Mouse (Mus musculus) heart, embryonic 10.5 days (tissue): ENCODE data around the gene Olfr194. TPM values are rescaled to one million over a fixed set of nuclear protein-coding genes. Genes with fewer than 3 reads are reported as not detected.
"Not testable (repeated sequence)": the region's sequence is repeated elsewhere in the genome, so short reads cannot be mapped to it uniquely, and the experiment has no call there.

Experiments used
- DNase-seq: peaks from one replicate; pipeline ENCODE4 v3.0.0-alpha.2; 2017; ENCODE audit warnings: low spot score
- H3K27ac ChIP-seq: fragments of 300-500 bp; sonication (generic); 2 replicates; pipeline ENCODE4 v1.5.1; 2016; ENCODE audit warnings: mild to moderate bottlenecking
- H3K27me3 ChIP-seq: fragments of 300-500 bp; sonication (generic); 2 replicates; pipeline ENCODE4 v1.6.1; 2016; ENCODE audit warnings: mild to moderate bottlenecking; ENCODE audit not compliant: poor library complexity, insufficient read depth, severe bottlenecking
- H3K36me3 ChIP-seq: fragments of 300-500 bp; sonication (generic); 2 replicates; pipeline ENCODE4 v1.6.1; 2016; ENCODE audit warnings: mild to moderate bottlenecking, moderate library complexity
- H3K4me1 ChIP-seq: fragments of 300-500 bp; sonication (generic); 2 replicates; pipeline ENCODE4 v1.6.1; 2016; ENCODE audit warnings: mild to moderate bottlenecking
- H3K4me3 ChIP-seq: fragments of 300-500 bp; sonication (generic); 2 replicates; pipeline ENCODE4 v1.5.1; 2016; ENCODE audit warnings: mild to moderate bottlenecking, moderate library complexity
- H3K9me3 ChIP-seq: fragments of 300-500 bp; sonication (generic); 2 replicates; pipeline ENCODE4 v1.6.1; 2016; ENCODE audit warnings: mild to moderate bottlenecking, moderate library complexity
- WGBS: fragments of 180-500 bp; shearing (Covaris S2); methylation state at CpG from one replicate; pipeline ENCODE4 v1.1.7; 2016; 5-methylcytosine and 5-hydroxymethylcytosine counted together
- polyA plus RNA-seq: library from polyadenylated mRNA; unstranded; fragments of >200 nt; fragmentation: Nextera tagmentation; extraction: Ambion mirVana; gene quantifications from 2 replicates; pipeline ENCODE4 v1.2.1, GENCODE M21; 2016

Gene Olfr194
- polyA plus RNA-seq, result not detected in 2 replicates

DNA sequence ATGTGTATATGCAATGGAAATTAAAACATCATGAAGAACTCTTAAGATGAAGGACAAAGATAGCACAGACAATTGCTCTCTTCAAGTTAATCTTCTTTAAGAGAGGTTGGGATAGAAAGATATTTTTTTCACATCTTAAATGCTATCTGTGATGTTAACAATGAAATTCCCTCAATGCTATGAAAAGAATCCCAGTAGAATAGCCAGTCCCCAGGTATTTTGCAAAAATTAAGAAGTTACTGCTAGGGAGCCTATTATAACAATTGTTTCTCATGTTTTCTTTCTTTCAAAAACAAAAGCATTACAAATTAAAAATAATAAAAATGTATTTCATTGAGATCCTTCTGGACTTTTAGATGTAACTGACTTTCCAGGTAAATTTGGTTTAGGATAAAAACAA is at the start of gene Olfr194:
Olfr194 (minus strand) TSS at position 101 of the 400 bp plus-strand sequence.
- Histone ChIP-seq H3K27ac (no peak within 1 kb of the TSS), H3K4me3 (no peak within 1 kb of the TSS), H3K36me3 (no peaks in the 10 kb centered on the region), H3K27me3 (no peaks in the 10 kb centered on the region), H3K4me1 (no peaks in the 10 kb centered on the region), H3K9me3 (peaks cover 4% of the 10 kb centered on the region; the same call in 1 of the 2 replicates)
- no peak for DNase-seq

GRCm38 (mm10) chr16:59170354-59170753 is 49.5 kb upstream of the Olfr194 start, which contains the start of gene Olfr196:
Gene Olfr196, minus strand, starts transcription at chr16:59170454.
- H3K4me1 ChIP-seq, result no peaks in the 10 kb centered on the region
- no peaks in the 10 kb centered on the region for H3K9me3 ChIP-seq
- no peaks in the 10 kb centered on the region for H3K36me3 ChIP-seq
- WGBS, result 78% methylated on average over 3 of the region's 3 CpGs
- no peaks in the 10 kb centered on the region for H3K27me3 ChIP-seq
- DNase-seq, result no peak
- H3K27ac ChIP-seq, result no peak within 1 kb of the TSS
- no peak within 1 kb of the TSS for H3K4me3 ChIP-seq

- no peak overlapping the region for H3K27ac ChIP-seq
- WGBS, result 85% methylated on average over 2 of the region's 2 CpGs
Observed at GRCm38 (mm10) chr16:59151996-59152395, 31.1 kb upstream of the Olfr194 start.

DNA sequence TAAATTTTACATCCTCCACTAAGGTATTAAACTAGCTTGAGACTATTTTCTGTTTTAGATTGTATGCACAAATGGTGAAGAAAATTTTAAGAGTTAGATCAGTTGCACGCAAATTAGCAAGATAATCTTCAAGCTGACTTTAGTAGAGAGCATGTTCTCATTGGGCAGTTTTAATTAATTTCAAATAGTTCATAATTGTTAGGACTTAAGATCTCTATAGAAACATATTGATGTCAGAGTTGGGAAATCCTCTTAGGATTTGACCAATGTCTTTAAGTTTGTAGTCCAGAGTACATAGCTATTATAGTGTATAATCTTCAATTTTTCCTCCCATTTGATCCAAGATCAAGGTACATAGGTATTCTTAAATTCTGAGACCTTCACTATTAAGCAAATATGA is 25.9 kb upstream of the Olfr194 start, which contains the start of gene Olfr195:
Olfr195 (plus strand) TSS at position 301 of the 400 bp plus-strand sequence.
- no peaks in the 10 kb centered on the region; the same call in 1 of the 2 replicates for H3K36me3 ChIP-seq
- no peak for DNase-seq
- 82% methylated on average over 1 of the region's 1 CpGs for WGBS

More at GRCm38 (mm10) chr16:59151996-59152395, 31.1 kb upstream of the Olfr194 start:
- DNase-seq, result no peak
- H3K36me3 ChIP-seq, result no peaks in the 10 kb centered on the region
- no peaks in the 10 kb centered on the region for H3K4me1 ChIP-seq
- no peaks in the 10 kb centered on the region for H3K9me3 ChIP-seq
- no peaks in the 10 kb centered on the region for H3K27me3 ChIP-seq
- H3K4me3 ChIP-seq, result no peak overlapping the region

DNA sequence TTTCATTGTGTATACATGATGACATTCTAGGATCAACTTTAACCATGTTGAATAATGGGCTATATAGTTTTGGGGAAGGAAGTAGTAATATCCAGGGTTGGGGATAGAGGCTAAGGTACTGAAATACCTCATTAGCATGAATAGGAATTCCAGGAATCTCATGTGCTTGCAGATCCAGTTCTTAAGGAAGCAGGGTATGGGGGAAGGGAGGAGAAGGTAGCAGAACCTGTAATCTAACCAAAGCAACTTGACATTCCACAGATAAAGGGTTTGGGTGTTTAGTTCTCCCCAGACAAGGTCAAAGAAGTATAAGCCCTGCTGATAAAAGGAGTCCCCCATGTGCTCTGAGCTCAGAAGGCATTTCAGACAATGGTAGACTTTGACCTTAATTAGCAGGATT is 20.2 kb upstream of the Olfr194 start:
- Histone ChIP-seq H3K4me3 (no peak overlapping the region), H3K4me1 (no peaks in the 10 kb centered on the region), H3K36me3 (no peaks in the 10 kb centered on the region; the same call in 1 of the 2 replicates), H3K27ac (no peak overlapping the region), H3K9me3 (no peaks in the 10 kb centered on the region), H3K27me3 (no peaks in the 10 kb centered on the region)
- DNase-seq, result no peak

More for the DNA sequence above, 25.9 kb upstream of the Olfr194 start, which contains the start of gene Olfr195:
- H3K4me3 ChIP-seq, result no peak within 1 kb of the TSS
- no peaks in the 10 kb centered on the region for H3K4me1 ChIP-seq
- H3K27me3 ChIP-seq, result no peaks in the 10 kb centered on the region
- H3K9me3 ChIP-seq, result no peaks in the 10 kb centered on the region
- no peak within 1 kb of the TSS for H3K27ac ChIP-seq

- 73% methylated on average over 1 of the region's 1 CpGs for WGBS
- H3K4me3 ChIP-seq, result no peak overlapping the region
Observed at GRCm38 (mm10) chr16:59130740-59131139, 9.9 kb upstream of the Olfr194 start.

GRCm38 (mm10) chr16:59111781-59112180 is 9.1 kb downstream of the Olfr194 start, which contains the start of gene Olfr193:
Gene Olfr193, minus strand, starts transcription at chr16:59111881.
- no peak within 1 kb of the TSS for H3K27ac ChIP-seq
- 76% methylated on average over 1 of the region's 1 CpGs for WGBS
- no peaks in the 10 kb centered on the region for H3K27me3 ChIP-seq
- H3K4me3 ChIP-seq, result no peak within 1 kb of the TSS
- no peaks in the 10 kb centered on the region for H3K36me3 ChIP-seq
- peaks cover 8% of the 10 kb centered on the region; the same call in 1 of the 2 replicates for H3K9me3 ChIP-seq
- H3K4me1 ChIP-seq, result no peaks in the 10 kb centered on the region
- no peak for DNase-seq

More at GRCm38 (mm10) chr16:59130740-59131139, 9.9 kb upstream of the Olfr194 start:
- Histone ChIP-seq H3K36me3 (no peaks in the 10 kb centered on the region), H3K9me3 (0 out of 2 replicates have a peak, but pooled peaks cover 5% of the 10 kb centered on the region), H3K27me3 (no peaks in the 10 kb centered on the region), H3K4me1 (no peaks in the 10 kb centered on the region), H3K27ac (no peak overlapping the region)
- DNase-seq, result no peak

GRCm38 (mm10) chr16:59108522-59108921 is 12.3 kb downstream of the Olfr194 start:
- H3K36me3 ChIP-seq, H3K4me1 ChIP-seq, H3K27me3 ChIP-seq, H3K9me3 ChIP-seq, H3K4me3 ChIP-seq, H3K27ac ChIP-seq, DNase-seq: not testable (repeated sequence)
- 50% methylated on average over 5 of the region's 5 CpGs for WGBS

DNA sequence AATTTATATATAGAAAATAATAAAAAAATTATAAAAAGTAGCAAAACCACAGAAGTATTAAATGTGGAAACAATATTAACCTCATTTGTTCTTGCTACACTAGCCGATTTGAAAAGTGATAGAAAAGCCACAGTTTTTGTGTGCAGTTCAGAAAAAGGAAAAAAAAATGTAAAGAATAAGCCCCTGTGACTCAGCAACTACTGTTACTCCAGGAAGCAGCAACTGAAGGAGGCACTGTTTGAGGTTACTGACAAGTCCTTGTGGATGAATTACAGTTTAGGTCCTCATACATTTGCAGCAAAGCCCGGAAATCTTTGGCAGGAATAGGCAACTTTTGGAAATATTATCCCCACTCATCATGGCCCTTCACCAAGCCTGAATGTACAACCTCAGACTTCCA is 15.6 kb downstream of the Olfr194 start:
- WGBS, result 72% methylated on average over 2 of the region's 2 CpGs
- Histone ChIP-seq H3K27ac (no peak overlapping the region), H3K27me3 (no peaks in the 10 kb centered on the region), H3K36me3 (no peaks in the 10 kb centered on the region), H3K9me3 (no peaks in the 10 kb centered on the region), H3K4me1 (no peaks in the 10 kb centered on the region), H3K4me3 (no peak overlapping the region)
- no peak for DNase-seq

GRCm38 (mm10) chr16:59089722-59090121 is 31.1 kb downstream of the Olfr194 start, which contains the start of gene Olfr191:
Gene Olfr191, minus strand, starts transcription at chr16:59089822.
- not testable (repeated sequence) for DNase-seq, H3K4me1 ChIP-seq, H3K9me3 ChIP-seq, H3K4me3 ChIP-seq, H3K27me3 ChIP-seq, H3K36me3 ChIP-seq, H3K27ac ChIP-seq
- 56% methylated on average over 1 of the region's 1 CpGs for WGBS

DNA sequence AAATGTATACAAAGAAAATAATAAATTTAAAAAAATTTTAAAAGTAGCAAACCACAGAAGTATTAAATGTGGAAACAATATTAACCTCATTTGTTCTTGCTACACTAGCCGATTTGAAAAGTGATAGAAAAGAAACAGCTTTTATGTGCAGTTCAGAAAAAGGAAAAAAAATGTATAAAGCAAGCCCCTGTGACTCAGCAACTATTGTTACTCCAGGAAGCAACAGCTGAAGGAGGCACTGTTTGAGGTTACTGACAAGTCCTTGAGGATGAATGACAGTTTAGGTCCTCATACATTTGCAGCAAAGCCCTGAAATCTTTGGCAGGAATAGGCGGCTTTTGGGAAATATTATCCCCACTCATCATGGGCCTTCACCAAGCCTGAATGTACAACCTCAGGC is 39.8 kb downstream of the Olfr194 start:
- H3K36me3 ChIP-seq, DNase-seq, H3K4me1 ChIP-seq, H3K4me3 ChIP-seq, H3K27me3 ChIP-seq, H3K9me3 ChIP-seq, H3K27ac ChIP-seq: not testable (repeated sequence)
- WGBS, result 80% methylated on average over 2 of the region's 2 CpGs

- no peaks in the 10 kb centered on the region for H3K27me3 ChIP-seq
- no peaks in the 10 kb centered on the region for H3K36me3 ChIP-seq
- no peaks in the 10 kb centered on the region for H3K4me1 ChIP-seq
- WGBS, result 80% methylated on average over 5 of the region's 5 CpGs
- no peak within 1 kb of the TSS for H3K4me3 ChIP-seq
- H3K27ac ChIP-seq, result no peak within 1 kb of the TSS
- no peak for DNase-seq
- no peaks in the 10 kb centered on the region for H3K9me3 ChIP-seq
Observed at GRCm38 (mm10) chr16:59077905-59078304, 43.0 kb downstream of the Olfr194 start, which contains the start of gene Olfr190. Gene Olfr190, minus strand, starts transcription at chr16:59078005.

DNA sequence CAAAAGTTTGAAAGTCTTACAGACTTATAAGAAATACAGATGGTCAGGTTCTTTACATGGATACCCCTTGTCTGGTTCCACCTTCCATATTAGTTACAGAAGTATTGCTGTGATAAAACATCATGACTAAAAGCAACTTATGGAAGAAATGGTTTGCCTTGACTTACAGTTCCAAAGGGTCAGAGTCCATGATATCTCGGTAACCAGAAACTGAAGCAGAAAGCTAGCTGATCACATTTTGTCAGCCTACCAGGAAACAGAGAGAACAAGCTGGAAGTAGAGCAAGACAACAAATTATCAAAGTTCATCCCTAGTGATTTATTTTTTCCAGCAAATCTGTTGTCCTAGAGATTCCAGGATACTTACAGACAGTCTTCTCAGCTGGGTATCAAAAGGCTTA is 47.3 kb downstream of the Olfr194 start:
- H3K27ac ChIP-seq, result no peak overlapping the region
- no peaks in the 10 kb centered on the region for H3K27me3 ChIP-seq
- H3K4me1 ChIP-seq, result no peaks in the 10 kb centered on the region
- 92% methylated on average over 1 of the region's 1 CpGs for WGBS
- no peak for DNase-seq
- no peaks in the 10 kb centered on the region for H3K9me3 ChIP-seq
- H3K4me3 ChIP-seq, result no peak overlapping the region
- no peaks in the 10 kb centered on the region for H3K36me3 ChIP-seq

DNA sequence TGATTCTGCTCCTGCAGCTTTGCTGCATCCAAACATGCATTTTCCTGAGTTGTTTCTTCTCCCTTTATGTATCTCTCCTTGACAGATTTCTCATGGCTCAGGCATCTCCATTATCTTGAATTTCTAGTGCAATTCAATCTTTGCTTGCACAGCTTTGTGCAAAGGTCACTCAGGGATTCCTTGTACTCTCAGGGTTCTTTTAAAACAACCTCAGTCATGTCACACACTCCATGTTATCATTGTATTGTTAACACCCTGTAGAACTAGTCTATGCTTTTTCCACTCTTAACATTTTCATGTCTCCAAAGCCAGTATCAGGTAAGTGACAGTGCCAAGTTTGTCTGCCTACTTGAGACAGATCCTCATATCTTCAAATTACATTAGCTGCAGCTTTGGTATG is 49.1 kb downstream of the Olfr194 start:
- no peak for DNase-seq
- no peaks in the 10 kb centered on the region for H3K9me3 ChIP-seq
- no peak overlapping the region for H3K27ac ChIP-seq
- no peaks in the 10 kb centered on the region for H3K27me3 ChIP-seq
- H3K4me3 ChIP-seq, result no peak overlapping the region
- H3K4me1 ChIP-seq, result no peaks in the 10 kb centered on the region
- H3K36me3 ChIP-seq, result no peaks in the 10 kb centered on the region
